Mouse (Mus musculus) lung, embryonic 14.5 days (tissue): ENCODE data around the gene Tnfsf12. TPM values are rescaled to one million over a fixed set of nuclear protein-coding genes. Genes with fewer than 3 reads are reported as not detected.

Experiments
- ATAC-seq: fragments of 200-750 bp; cut with Nextera tagmentation; 2 replicates; pipeline ENCODE4 v1.8.0; 2017; ENCODE audit warnings: mild to moderate bottlenecking, moderate TSS enrichment, moderate library complexity; ENCODE audit not compliant: insufficient read depth
- DNase-seq: peaks from one replicate; pipeline ENCODE4 v3.0.0-alpha.2; 2015
- H3K27ac ChIP-seq: fragments of 300-500 bp; sonication (generic); 2 replicates; pipeline ENCODE4 v1.5.1; 2014; ENCODE audit warnings: low read depth, mild to moderate bottlenecking, moderate library complexity
- H3K27me3 ChIP-seq: fragments of 300-500 bp; sonication (generic); 2 replicates; pipeline ENCODE4 v1.6.1; 2014; ENCODE audit warnings: low read length, control low read depth; ENCODE audit not compliant: insufficient read depth
- H3K36me3 ChIP-seq: fragments of 300-500 bp; sonication (generic); 2 replicates; pipeline ENCODE4 v1.6.1; 2014; ENCODE audit warnings: control low read depth; ENCODE audit not compliant: insufficient read depth
- H3K4me1 ChIP-seq: fragments of 300-500 bp; sonication (generic); 2 replicates; pipeline ENCODE4 v1.6.1; 2014; ENCODE audit warnings: antibody characterized with exemption, control low read depth; ENCODE audit not compliant: insufficient read depth
- H3K4me2 ChIP-seq: fragments of 300-500 bp; sonication (generic); 2 replicates; pipeline ENCODE4 v1.6.1; 2014; ENCODE audit warnings: mild to moderate bottlenecking
- H3K4me3 ChIP-seq: fragments of 300-500 bp; sonication (generic); 2 replicates; pipeline ENCODE4 v1.5.1; 2014; ENCODE audit warnings: low read depth, low read length
- H3K9ac ChIP-seq: fragments of 300-500 bp; sonication (generic); 2 replicates; pipeline ENCODE4 v1.6.1; 2014
- H3K9me3 ChIP-seq: fragments of 300-500 bp; sonication (generic); 2 replicates; pipeline ENCODE4 v1.6.1; 2016; ENCODE audit warnings: low read depth, low read length, control low read depth
- CTCF ChIP-seq: IDR thresholded peaks from 2 replicates; pipeline ENCODE4 v1.5.1; 2016; ENCODE audit warnings: antibody characterized with exemption, low read depth
- WGBS: fragments of 180-500 bp; shearing (Covaris S2); extraction: QIAGEN DNeasy Blood & Tissue Kit; methylation state at CpG from one replicate; pipeline ENCODE4 v1.1.7; 2014; 5-methylcytosine and 5-hydroxymethylcytosine counted together
- polyA plus RNA-seq: library from polyadenylated mRNA; unstranded; fragments of >200 nt; fragmentation: Nextera tagmentation; extraction: Ambion mirVana; gene quantifications from 2 replicates; pipeline ENCODE4 v1.2.1, GENCODE M21; 2014

The Tnfsf12 gene
- polyA plus RNA-seq, 1 experiment from 2014 or later: 11.6 TPM

DNA sequence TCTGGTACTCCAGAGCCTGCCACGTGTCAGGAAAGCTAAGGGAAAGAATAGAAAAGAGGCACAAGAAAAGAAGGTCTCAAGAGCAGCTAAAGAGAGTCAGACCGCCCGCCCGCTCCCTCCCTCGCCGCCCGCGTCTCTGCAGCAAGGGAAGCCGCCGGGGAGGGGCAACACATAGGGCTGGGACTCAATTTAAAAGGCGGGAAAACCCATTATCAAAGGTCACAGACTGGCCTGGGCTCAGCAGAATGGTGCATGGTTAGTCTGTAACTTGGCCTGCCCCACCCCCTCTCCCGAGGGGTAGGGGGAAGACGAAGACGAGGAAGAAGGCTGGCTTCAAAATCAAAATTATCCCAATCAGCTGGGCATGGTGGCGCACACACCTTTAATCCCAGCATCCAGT is 23.0 kb upstream of the Tnfsf12 start:
- ATAC-seq: no peak
- TF ChIP-seq CTCF: no peak
- no peaks in the 10 kb centered on the region for H3K9me3 ChIP-seq
- H3K9ac ChIP-seq: no peak overlapping the region; the same call in 1 of the 2 replicates
- no peak for DNase-seq
- no peaks in the 10 kb centered on the region for H3K27me3 ChIP-seq
- 0 out of 2 replicates have a peak, but pooled peaks cover 3% of the 10 kb centered on the region for H3K4me1 ChIP-seq
- H3K36me3 ChIP-seq: no peaks in the 10 kb centered on the region
- H3K27ac ChIP-seq: no peak overlapping the region
- 29% methylated on average over 15 of the region's 15 CpGs for WGBS
- no peak overlapping the region for H3K4me3 ChIP-seq
- peak overlapping the region; percentile 18; the same call in 1 of the 2 replicates for H3K4me2 ChIP-seq

DNA sequence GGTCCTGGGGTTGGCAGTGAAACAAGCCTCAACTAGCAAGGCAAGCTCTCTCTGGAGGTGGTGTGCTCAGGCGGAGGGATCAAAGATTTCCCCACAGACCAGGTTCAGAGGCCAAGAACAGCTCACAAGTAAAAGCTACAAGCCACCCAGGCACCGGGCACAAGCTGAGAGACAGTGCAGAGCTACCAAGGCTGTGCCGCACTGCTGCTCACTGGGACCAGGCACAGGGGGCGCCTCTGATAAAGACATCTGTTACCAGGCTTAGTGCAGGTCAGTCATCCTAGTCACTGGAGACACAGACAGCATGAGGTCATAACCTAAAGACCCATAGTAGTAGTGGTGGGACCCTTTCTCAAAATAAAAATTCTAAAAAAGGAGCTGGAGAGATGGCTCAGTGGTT is 21.3 kb upstream of the Tnfsf12 start:
- H3K36me3 ChIP-seq: no peaks in the 10 kb centered on the region
- 64% methylated on average over 4 of the region's 4 CpGs for WGBS
- no peaks in the 10 kb centered on the region for H3K9me3 ChIP-seq
- H3K9ac ChIP-seq: no peak overlapping the region
- H3K27ac ChIP-seq: no peak overlapping the region
- H3K4me2 ChIP-seq: no peak overlapping the region
- no peak for ATAC-seq
- DNase-seq: no peak
- TF ChIP-seq CTCF: no peak
- H3K27me3 ChIP-seq: no peaks in the 10 kb centered on the region
- H3K4me1 ChIP-seq: 0 out of 2 replicates have a peak, but pooled peaks cover 3% of the 10 kb centered on the region
- no peak overlapping the region for H3K4me3 ChIP-seq

DNA sequence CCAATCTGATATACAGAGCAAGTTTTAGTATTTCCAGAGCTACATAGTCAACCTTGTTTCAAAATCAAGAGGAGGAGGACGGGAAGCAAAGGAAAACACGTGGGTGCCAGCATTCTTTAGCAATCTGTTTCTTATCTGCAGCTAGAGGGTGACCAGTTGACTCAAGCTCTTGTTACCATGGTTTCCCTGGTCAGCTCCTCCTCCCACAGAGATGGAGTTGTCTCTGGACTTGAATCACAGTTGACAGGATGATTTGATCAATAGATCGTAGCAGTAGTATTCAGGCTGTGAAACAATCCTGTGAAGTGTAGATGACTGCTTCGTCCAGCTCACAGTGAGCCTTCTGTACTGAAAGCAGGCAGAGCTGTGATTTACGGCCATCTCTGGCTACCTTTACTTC is 20.3 kb upstream of the Tnfsf12 start:
- Histone ChIP-seq H3K27ac (no peak overlapping the region), H3K9me3 (no peaks in the 10 kb centered on the region), H3K4me2 (no peak overlapping the region), H3K4me1 (0 out of 2 replicates have a peak, but pooled peaks cover 3% of the 10 kb centered on the region), H3K36me3 (no peaks in the 10 kb centered on the region), H3K4me3 (no peak overlapping the region), H3K9ac (no peak overlapping the region), H3K27me3 (no peaks in the 10 kb centered on the region)
- TF ChIP-seq CTCF: no peak
- WGBS: 10% methylated on average over 5 of the region's 5 CpGs
- ATAC-seq (no peak), DNase-seq (peak; percentile 18)

DNA sequence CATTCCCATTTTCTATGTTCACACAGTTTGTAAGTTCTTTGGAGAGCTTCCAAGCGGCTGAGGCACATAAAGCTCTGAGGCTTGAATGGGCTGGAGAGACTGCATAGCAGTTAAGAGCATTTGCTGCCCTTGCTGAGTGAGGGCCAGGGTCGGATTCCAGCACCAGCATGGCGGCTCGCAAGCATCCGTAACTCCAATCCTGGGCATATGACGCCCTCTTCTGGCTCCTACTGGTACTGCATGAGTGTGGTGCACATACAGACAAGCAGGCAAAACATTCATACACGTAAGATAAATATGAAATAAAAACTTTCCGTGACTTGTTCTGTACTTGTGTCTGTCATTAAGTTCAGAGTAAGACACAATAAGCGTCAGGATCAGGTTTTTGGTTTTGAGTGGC is 19.8 kb upstream of the Tnfsf12 start:
- DNase-seq: peak; percentile 57
- WGBS: 56% methylated on average over 9 of the region's 9 CpGs
- TF ChIP-seq CTCF: peak; percentile 68
- Histone ChIP-seq H3K9ac (no peak overlapping the region), H3K4me3 (no peak overlapping the region), H3K4me2 (no peak overlapping the region), H3K4me1 (0 out of 2 replicates have a peak, but pooled peaks cover 3% of the 10 kb centered on the region), H3K27ac (no peak overlapping the region), H3K9me3 (no peaks in the 10 kb centered on the region), H3K27me3 (no peaks in the 10 kb centered on the region), H3K36me3 (no peaks in the 10 kb centered on the region)
- no peak for ATAC-seq

DNA sequence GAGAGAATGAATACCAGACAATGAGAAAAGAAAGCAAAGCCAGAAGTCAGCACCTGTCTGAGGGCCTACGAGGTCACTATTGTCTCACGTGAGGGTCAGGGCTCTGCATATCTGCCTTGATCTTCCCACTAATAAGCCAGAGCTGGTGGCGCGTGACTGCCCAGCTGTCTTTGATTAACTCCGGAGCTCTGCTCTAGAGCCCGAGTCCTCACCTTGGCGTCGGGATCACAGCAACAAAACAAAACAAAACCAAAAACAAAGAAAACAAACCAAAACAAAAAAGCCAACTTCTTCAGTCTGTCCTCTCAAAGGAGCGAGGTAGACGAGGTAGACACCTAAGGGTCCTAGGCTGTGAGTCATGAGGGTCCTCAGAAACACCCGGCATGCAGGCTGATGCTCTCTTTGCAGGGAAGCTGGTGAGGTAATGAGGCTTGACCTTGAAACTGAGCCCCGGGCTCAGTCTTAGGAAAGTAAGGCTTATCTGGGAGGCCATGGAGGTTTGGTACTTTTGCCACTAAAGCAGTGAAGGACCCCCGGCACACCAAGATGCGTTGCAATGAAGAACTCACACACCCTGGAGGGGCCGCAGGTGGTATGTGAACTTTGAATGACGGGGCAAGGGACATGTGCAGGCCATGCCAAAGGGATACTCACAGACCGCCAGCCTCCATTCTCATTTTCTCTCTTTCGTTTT is 19.1 kb upstream of the Tnfsf12 start:
- Histone ChIP-seq H3K4me1 (0 out of 2 replicates have a peak, but pooled peaks cover 3% of the 10 kb centered on the region), H3K36me3 (no peaks in the 10 kb centered on the region), H3K4me3 (no peak overlapping the region), H3K27me3 (no peaks in the 10 kb centered on the region), H3K27ac (no peak overlapping the region), H3K4me2 (no peak overlapping the region), H3K9ac (no peak overlapping the region), H3K9me3 (no peaks in the 10 kb centered on the region)
- 67% methylated on average over 18 of the region's 18 CpGs for WGBS
- TF ChIP-seq CTCF: no peak
- no peak for DNase-seq
- ATAC-seq: no peak

DNA sequence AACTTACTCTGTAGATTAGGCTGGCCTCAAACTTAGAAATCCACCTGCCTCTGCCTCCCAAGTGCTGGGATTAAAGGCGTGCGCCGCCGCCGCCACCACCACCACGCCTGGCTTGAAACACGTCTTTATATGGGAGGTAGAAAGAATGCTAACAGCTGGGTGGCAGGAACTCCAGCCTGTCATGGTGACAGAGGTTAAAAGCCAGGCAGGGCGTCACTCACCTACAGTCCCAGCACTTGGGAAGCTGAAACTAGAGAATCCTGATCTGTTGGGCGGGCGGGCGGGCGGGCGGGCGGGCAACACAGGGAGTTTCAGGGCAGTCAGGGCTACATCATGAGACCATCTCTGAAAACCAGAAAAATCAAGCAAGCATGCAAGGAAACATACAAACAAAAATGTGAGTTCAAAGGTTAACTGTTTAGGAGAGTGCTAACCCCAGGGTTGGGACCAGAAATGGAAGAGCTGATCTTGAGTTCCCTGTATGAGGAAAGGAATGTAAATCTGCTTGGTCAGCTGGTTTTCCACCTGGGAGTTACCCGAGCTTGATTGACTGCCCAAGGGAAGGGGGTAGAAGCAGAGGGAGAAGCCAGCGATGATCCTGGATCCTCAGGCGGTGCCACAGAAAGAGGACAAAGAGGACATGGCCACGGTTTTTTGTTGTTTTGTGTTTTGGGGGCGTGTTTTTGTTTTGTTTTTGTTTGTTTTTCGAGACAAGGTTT is 17.5 kb upstream of the Tnfsf12 start:
- H3K36me3 ChIP-seq: no peaks in the 10 kb centered on the region
- H3K27me3 ChIP-seq: no peaks in the 10 kb centered on the region
- H3K9me3 ChIP-seq: no peaks in the 10 kb centered on the region
- no peak overlapping the region for H3K4me3 ChIP-seq
- 0 out of 2 replicates have a peak, but pooled peaks cover 3% of the 10 kb centered on the region for H3K4me1 ChIP-seq
- no peak overlapping the region for H3K9ac ChIP-seq
- no peak for TF ChIP-seq CTCF
- no peak overlapping the region for H3K27ac ChIP-seq
- WGBS: 76% methylated on average over 20 of the region's 20 CpGs
- DNase-seq (no peak), ATAC-seq (no peak)
- H3K4me2 ChIP-seq: no peak overlapping the region

DNA sequence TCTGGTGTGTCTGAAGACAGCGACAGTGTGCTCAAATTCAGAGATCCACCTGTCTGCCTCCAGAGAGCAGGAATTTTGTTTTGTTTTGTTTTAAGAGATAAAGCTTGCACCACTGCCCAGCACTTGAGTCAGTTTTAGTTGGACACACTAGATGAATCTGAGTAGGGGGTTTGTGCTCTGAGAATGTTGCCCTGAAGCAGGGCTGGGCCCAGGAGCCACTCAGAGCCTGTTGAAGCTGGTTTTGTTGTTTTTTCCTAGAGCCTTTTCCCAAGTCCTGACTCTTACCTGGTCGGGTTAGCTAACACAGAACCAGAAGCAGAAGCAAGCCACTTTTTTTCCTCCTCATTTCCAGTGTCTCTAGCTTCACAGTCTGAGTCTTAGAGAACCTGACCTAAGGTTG is 15.4 kb upstream of the Tnfsf12 start:
- Histone ChIP-seq H3K4me2 (no peak overlapping the region), H3K4me1 (0 out of 2 replicates have a peak, but pooled peaks cover 2% of the 10 kb centered on the region), H3K9me3 (no peaks in the 10 kb centered on the region), H3K36me3 (no peaks in the 10 kb centered on the region), H3K27me3 (no peaks in the 10 kb centered on the region), H3K4me3 (no peak overlapping the region), H3K27ac (no peak overlapping the region), H3K9ac (no peak overlapping the region)
- no peak for TF ChIP-seq CTCF
- 75% methylated on average over 2 of the region's 2 CpGs for WGBS
- no peak for DNase-seq
- ATAC-seq: no peak
